Mouse (Mus musculus) ES-E14 (cell line): ENCODE measurements around the gene Ndufb10.

ENCODE experiments used
- CHD2 ChIP-seq: IDR thresholded peaks from 2 replicates; pipeline ENCODE4 v1.6.1; 2014; ENCODE audit warnings: mild to moderate bottlenecking, low read depth, low read length, inconsistent platforms
- HCFC1 ChIP-seq: IDR thresholded peaks from 2 replicates; pipeline ENCODE4 v1.6.1; 2012; ENCODE audit warnings: low read length, inconsistent platforms, borderline replicate concordance; ENCODE audit not compliant: insufficient read depth
- MAFK ChIP-seq: IDR thresholded peaks from 2 replicates; pipeline ENCODE4 v1.6.1; 2014; ENCODE audit warnings: mild to moderate bottlenecking, low read depth, low read length, inconsistent platforms; ENCODE audit not compliant: insufficient read depth
- ZC3H11A ChIP-seq: IDR thresholded peaks from 2 replicates; pipeline ENCODE4 v1.6.1; 2012; ENCODE audit warnings: low read depth, mild to moderate bottlenecking, inconsistent platforms, low read length, borderline replicate concordance
- ZNF384 ChIP-seq: IDR thresholded peaks from 2 replicates; pipeline ENCODE4 v1.6.1; 2012; ENCODE audit warnings: low read depth, low read length, inconsistent platforms

DNA sequence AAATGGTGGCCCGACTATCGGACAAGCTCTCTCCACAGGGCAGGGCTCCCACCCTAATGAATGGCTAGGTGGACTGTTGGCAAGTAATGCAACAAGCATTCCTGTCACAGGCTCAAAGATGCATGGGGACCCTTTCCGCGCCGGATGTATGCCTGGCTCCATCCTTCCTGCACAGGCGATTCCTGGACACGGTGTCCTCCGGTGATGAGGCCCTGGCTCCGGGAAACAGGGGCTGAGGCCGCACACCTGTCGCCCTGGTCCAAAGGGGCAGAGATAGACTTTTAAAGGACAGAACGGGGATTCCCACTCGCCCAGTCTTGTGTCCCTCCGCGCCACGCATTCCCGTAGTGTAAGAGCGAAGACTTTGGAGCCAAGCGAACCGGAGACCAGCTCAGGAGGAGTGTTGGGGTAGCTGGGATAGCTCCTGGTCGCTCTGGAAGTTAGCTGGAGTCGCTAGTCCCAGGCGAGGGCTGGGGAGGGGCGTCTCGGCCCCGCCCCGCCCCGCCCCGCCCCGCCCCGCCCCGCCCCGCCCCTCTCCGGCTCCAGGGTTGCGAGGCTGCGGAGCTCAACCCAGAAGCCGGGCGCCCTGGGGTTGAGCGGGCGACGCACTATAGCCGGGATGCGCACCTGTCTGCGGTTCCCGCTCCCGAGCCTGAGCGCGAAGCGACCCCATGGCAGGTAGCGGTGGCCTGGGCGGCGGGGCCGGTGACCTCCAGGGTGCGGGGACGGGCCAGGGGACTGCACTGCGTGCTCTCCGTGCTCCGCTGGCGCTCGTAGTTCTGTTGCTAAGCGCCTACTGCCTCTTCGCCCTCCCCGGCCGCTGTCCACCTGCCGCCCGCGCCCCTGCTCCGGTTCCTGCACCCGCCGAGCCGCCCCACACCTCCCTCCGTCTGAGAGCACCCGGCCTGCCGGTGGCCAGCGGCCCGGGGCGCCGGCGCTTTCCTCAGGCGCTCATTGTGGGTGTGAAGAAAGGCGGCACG lies 28.4 kb upstream of the Ndufb10 start, which contains the start of gene Hs3st6:
- TF ChIP-seq CHD2 (no peak), ZC3H11A (no peak), ZNF384 (no peak), MAFK (no peak), HCFC1 (no peak)
